Mouse (Mus musculus): ENCODE measurements around the gene Nucks1. TPM values are rescaled to one million over a fixed set of nuclear protein-coding genes. Genes with fewer than 3 reads are reported as not detected.

Nucks1 gene
- total and polyA plus RNA-seq, 3 experiments = 87.4 to 267 (median 96.9) TPM

- peak overlapping the region; percentile 12 for H3K9ac ChIP-seq (ENCODE audit: insufficient read depth, low read depth)
- dilution Hi-C loops (cut with MboI; ENCODE audit: extremely low pct_ligation_motif_present, extremely low pct_unique_long_range_greater_than_20kb, low sequenced_read_pairs) (no loop called here), in situ Hi-C loops (cut with MboI; ENCODE audit: low pct_ligation_motif_present, low pct_unique_long_range_greater_than_20kb, low sequenced_read_pairs) (no loop called here)
- TF ChIP-seq BHLHE40 (IDR thresholded peaks at IDR 0.05; ENCODE audit: low read depth, low read length) = peak; percentile 45
- TF ChIP-seq ZMIZ1 (IDR thresholded peaks at IDR 0.05; ENCODE audit: low read depth, low read length) = no peak
- H3K9me3 ChIP-seq (replicated peaks; ENCODE audit: low read length) = no peaks in the 10 kb centered on the region
- H3K4me1 ChIP-seq (ENCODE audit: control insufficient read depth in 1 of 2, insufficient read depth in 2 of 2) = peaks cover 6 to 50% of the 10 kb centered on the region in 2 experiments
- H3K4me3 ChIP-seq (replicated peaks in 1 of 3; ENCODE audit: low read depth in 2 of 3, low read length in 2 of 3, poor library complexity in 1 of 3) = no peak overlapping the region
- no peaks in the 10 kb centered on the region for H3K27me3 ChIP-seq (replicated peaks)
- H3K4me2 ChIP-seq (ENCODE audit: insufficient read depth, low read depth, poor library complexity, severe bottlenecking) = peak overlapping the region; percentile 55
- peaks cover 80% of the 10 kb centered on the region for H3K79me2 ChIP-seq (replicated peaks; ENCODE audit: control insufficient read depth, extremely low read depth, insufficient read depth, poor library complexity, severe bottlenecking)
- peaks cover 20 to 59% of the 10 kb centered on the region in 2 experiments for H3K36me3 ChIP-seq (replicated peaks in 1 of 2; ENCODE audit: control insufficient read depth in 1 of 2, insufficient read depth in 1 of 2, low read length in 1 of 2)
- DNase-seq (ENCODE audit: extremely low read depth) = no peak
- peak overlapping the region; percentile 13; the same call in 1 of the 2 replicates for H3K27ac ChIP-seq (ENCODE audit: insufficient read depth, low read depth)
These were observed 7.3 kb downstream of the Nucks1 start for GRCm38 (mm10) chr1:131917634-131918033.

GRCm38 (mm10) chr1:131919052-131919451, 8.7 kb downstream of the Nucks1 start:
- DNase-seq (ENCODE audit: extremely low read depth) = no peak
- H3K9me3 ChIP-seq (replicated peaks; ENCODE audit: low read length) = no peaks in the 10 kb centered on the region
- TF ChIP-seq MYC (IDR thresholded peaks at IDR 0.05; ENCODE audit: low read depth, low read length) (no peak), MAFK (IDR thresholded peaks at IDR 0.05; ENCODE audit: insufficient replicate concordance, low read length) (no peak), NRF1 (IDR thresholded peaks at IDR 0.05; ENCODE audit: low read depth, low read length) (no peak), JUND (conservative IDR thresholded peaks at IDR 0.05; ENCODE audit: low read depth, low read length) (no peak), ETS1 (conservative IDR thresholded peaks at IDR 0.05; ENCODE audit: low read depth, low read length) (no peak), MAX (IDR thresholded peaks at IDR 0.05; ENCODE audit: low read length) (no peak), SIN3A (IDR thresholded peaks at IDR 0.05; ENCODE audit: low read length) (no peak), IRF4 (IDR thresholded peaks at IDR 0.05; ENCODE audit: low read depth, low read length) (no peak), TCF12 (IDR thresholded peaks at IDR 0.05; ENCODE audit: low read depth, low read length) (no peak), KAT2A (IDR thresholded peaks at IDR 0.05; ENCODE audit: insufficient replicate concordance, low read length) (no peak)
- peaks cover 3 to 44% of the 10 kb centered on the region in 2 experiments; a peak in 2 of 4 replicates for H3K4me1 ChIP-seq (ENCODE audit: control insufficient read depth in 1 of 2, insufficient read depth in 2 of 2)
- H3K9ac ChIP-seq (ENCODE audit: insufficient read depth, low read depth) = no peak overlapping the region
- no peak overlapping the region for H3K4me2 ChIP-seq (ENCODE audit: insufficient read depth, low read depth, poor library complexity, severe bottlenecking)
- in situ Hi-C loops (cut with MboI; ENCODE audit: low pct_ligation_motif_present, low pct_unique_long_range_greater_than_20kb, low sequenced_read_pairs) = no loop called here
- no peaks in the 10 kb centered on the region for H3K27me3 ChIP-seq (replicated peaks)
- no peak overlapping the region for H3K27ac ChIP-seq (ENCODE audit: insufficient read depth, low read depth)
- no peak overlapping the region for H3K4me3 ChIP-seq (replicated peaks in 1 of 3; ENCODE audit: low read depth in 2 of 3, low read length in 2 of 3, poor library complexity in 1 of 3)
- H3K36me3 ChIP-seq (replicated peaks in 1 of 2; ENCODE audit: control insufficient read depth in 1 of 2, insufficient read depth in 1 of 2, low read length in 1 of 2) = peaks cover 26 to 67% of the 10 kb centered on the region in 2 experiments
- dilution Hi-C loops (cut with MboI; ENCODE audit: extremely low pct_ligation_motif_present, extremely low pct_unique_long_range_greater_than_20kb, low sequenced_read_pairs) = no loop called here
- peaks cover 67% of the 10 kb centered on the region for H3K79me2 ChIP-seq (replicated peaks; ENCODE audit: control insufficient read depth, extremely low read depth, insufficient read depth, poor library complexity, severe bottlenecking)

- H3K4me3 ChIP-seq (replicated peaks in 1 of 3; ENCODE audit: low read depth in 2 of 3, low read length in 2 of 3, poor library complexity in 1 of 3) = no peak overlapping the region
- H3K9me3 ChIP-seq (replicated peaks; ENCODE audit: low read length) = no peaks in the 10 kb centered on the region
- dilution Hi-C loops (cut with MboI; ENCODE audit: extremely low pct_ligation_motif_present, extremely low pct_unique_long_range_greater_than_20kb, low sequenced_read_pairs) = no loop called here
- H3K27me3 ChIP-seq (replicated peaks) = no peaks in the 10 kb centered on the region
- H3K4me1 ChIP-seq (ENCODE audit: control insufficient read depth in 1 of 2, insufficient read depth in 2 of 2) = peaks cover 0 to 20% of the 10 kb centered on the region in 2 experiments; a peak in 2 of 4 replicates
- H3K79me2 ChIP-seq (replicated peaks; ENCODE audit: control insufficient read depth, extremely low read depth, insufficient read depth, poor library complexity, severe bottlenecking) = peaks cover 48% of the 10 kb centered on the region
- H3K36me3 ChIP-seq (replicated peaks in 1 of 2; ENCODE audit: control insufficient read depth in 1 of 2, insufficient read depth in 1 of 2, low read length in 1 of 2) = peaks cover 49 to 84% of the 10 kb centered on the region in 2 experiments
- in situ Hi-C loops (cut with MboI; ENCODE audit: low pct_ligation_motif_present, low pct_unique_long_range_greater_than_20kb, low sequenced_read_pairs) = no loop called here
- H3K4me2 ChIP-seq (ENCODE audit: insufficient read depth, low read depth, poor library complexity, severe bottlenecking) = no peak overlapping the region
- DNase-seq (ENCODE audit: extremely low read depth) = no peak
- H3K9ac ChIP-seq (ENCODE audit: insufficient read depth, low read depth) = no peak overlapping the region
- TF ChIP-seq ETS1 (conservative IDR thresholded peaks at IDR 0.05; ENCODE audit: low read depth, low read length) = no peak
- no peak overlapping the region for H3K27ac ChIP-seq (ENCODE audit: insufficient read depth, low read depth)
These were observed 11.8 kb downstream of the Nucks1 start for GRCm38 (mm10) chr1:131922100-131922499.

Data from CH12.LX (cell line).